Mouse (Mus musculus): ENCODE results near the gene Olfr482. TPM values are rescaled to one million over a fixed set of nuclear protein-coding genes. Genes with fewer than 3 reads are reported as not detected.

The Olfr482 gene
- total RNA-seq (2021), result under 1 TPM; 0.85 to 0.94 TPM
- long read RNA-seq, experiment 1, result 0 reads
- long read RNA-seq, experiment 2, result 0 reads

- DNase-seq (ENCODE audit: low spot score), result no peak
Measured at GRCm38 (mm10) chr7:108097486-108097885, at the start of gene Olfr482. Gene Olfr482 (minus strand): TSS chr7:108097586.

GRCm38 (mm10) chr7:108127349-108127748 lies 30.0 kb upstream of the Olfr482 start, which contains the start of gene Olfr484:
Gene Olfr484 (minus strand): TSS chr7:108127449.
- no peak for DNase-seq (ENCODE audit: low spot score)

- no peak for DNase-seq (ENCODE audit: low spot score)
Measured at GRCm38 (mm10) chr7:108121416-108121815, 24.0 kb upstream of the Olfr482 start.

- no peak for DNase-seq (ENCODE audit: low spot score)
Measured at GRCm38 (mm10) chr7:108120681-108121080, 23.3 kb upstream of the Olfr482 start.

- no peak for DNase-seq (ENCODE audit: low spot score)
Measured at GRCm38 (mm10) chr7:108100549-108100948, 3.2 kb upstream of the Olfr482 start, which contains the start of gene Olfr483. Gene Olfr483 (plus strand): TSS chr7:108100849.

GRCm38 (mm10) chr7:108079555-108079954 lies 17.8 kb downstream of the Olfr482 start, which contains the start of gene Olfr481:
Gene Olfr481 (plus strand): TSS chr7:108079855.
- DNase-seq (ENCODE audit: low spot score), result no peak

- no peak for DNase-seq (ENCODE audit: low spot score)
Measured at GRCm38 (mm10) chr7:108067246-108067645, 30.1 kb downstream of the Olfr482 start, which contains the start of gene Olfr480. Gene Olfr480 (minus strand): TSS chr7:108067346.

- DNase-seq (ENCODE audit: low spot score), result no peak
Measured at GRCm38 (mm10) chr7:108050393-108050792, 47.0 kb downstream of the Olfr482 start, which contains the start of gene Olfr479. Gene Olfr479 (plus strand): TSS chr7:108050693.

Other genes with a start within 250 kb of the Olfr482 start
- not detected for gene Olfr472, start 199.7 kb downstream of the Olfr482 start, total RNA-seq (2021)
- gene Olfr473, start 167.1 kb downstream of the Olfr482 start, total RNA-seq (2021), result not detected
- not detected for gene Olfr474, start 142.9 kb downstream of the Olfr482 start, total RNA-seq (2021)
- not detected for gene Olfr476, start 132.8 kb downstream of the Olfr482 start, total RNA-seq (2021)
- not detected for gene Olfr477, start 110.9 kb downstream of the Olfr482 start, total RNA-seq (2021)
- gene Olfr478, start 63.6 kb downstream of the Olfr482 start, total RNA-seq (2021), result not detected
- gene Olfr479, start 46.9 kb downstream of the Olfr482 start, total RNA-seq (2021), result not detected
- gene Olfr480, start 30.2 kb downstream of the Olfr482 start, total RNA-seq (2021), result not detected
- not detected for gene Olfr481, start 17.7 kb downstream of the Olfr482 start, total RNA-seq (2021)
- not detected for gene Olfr483, start 3.3 kb upstream of the Olfr482 start, total RNA-seq (2021)
- gene Olfr484, start 29.9 kb upstream of the Olfr482 start, total RNA-seq (2021), result not detected
- not detected for gene Olfr485, start 62.3 kb upstream of the Olfr482 start, total RNA-seq (2021)
- not detected for gene Olfr486, start 75.2 kb upstream of the Olfr482 start, total RNA-seq (2021)
- not detected for gene Olfr487, start 117.0 kb upstream of the Olfr482 start, total RNA-seq (2021)
- not detected for gene Olfr488, start 160.8 kb upstream of the Olfr482 start, total RNA-seq (2021)
- gene Olfr490, start 191.3 kb upstream of the Olfr482 start, total RNA-seq (2021), result not detected
- not detected for gene Olfr491, start 215.9 kb upstream of the Olfr482 start, total RNA-seq (2021)
- gene Olfr492, start 226.1 kb upstream of the Olfr482 start, total RNA-seq (2021), result not detected
- gene Olfr493, start 249.4 kb upstream of the Olfr482 start, total RNA-seq (2021), result not detected

All from gastrocnemius, adult 18-20 months (tissue).